Mouse (Mus musculus): ENCODE data around the gene Adnp. TPM values are rescaled to one million over a fixed set of nuclear protein-coding genes. Genes with fewer than 3 reads are reported as not detected.
A peak's percentile ranks its signal among the peaks of the same experiment; 100 is the strongest.
"Not testable (repeated sequence)": the region's sequence is repeated elsewhere in the genome, so short reads cannot be mapped to it uniquely, and the experiment has no call there.

Adnp gene
- polyA plus RNA-seq, 1 experiment = 115 TPM

GRCm38 (mm10) chr2:168167781-168168180 lies 39.1 kb downstream of the Adnp start:
- DNase-seq (ENCODE audit: low read depth) = no peak
- TF ChIP-seq POLR2A (IDR thresholded peaks at IDR 0.05; ENCODE audit: borderline replicate concordance, extremely low read depth, insufficient read depth, insufficient read length, poor library complexity, severe bottlenecking) (no peak), CTCF (IDR thresholded peaks at IDR 0.05; ENCODE audit: borderline replicate concordance, extremely low read depth, insufficient read depth, insufficient read length) (no peak)

GRCm38 (mm10) chr2:168166750-168167460 lies 40.0 kb downstream of the Adnp start:
- TF ChIP-seq POLR2A (IDR thresholded peaks at IDR 0.05; ENCODE audit: borderline replicate concordance, extremely low read depth, insufficient read depth, insufficient read length, poor library complexity, severe bottlenecking) = no peak
- no peak for TF ChIP-seq CTCF (IDR thresholded peaks at IDR 0.05; ENCODE audit: borderline replicate concordance, extremely low read depth, insufficient read depth, insufficient read length)

GRCm38 (mm10) chr2:168161978-168162377 lies 44.9 kb downstream of the Adnp start:
- no peak for TF ChIP-seq CTCF (IDR thresholded peaks at IDR 0.05; ENCODE audit: borderline replicate concordance, extremely low read depth, insufficient read depth, insufficient read length)
- TF ChIP-seq POLR2A (IDR thresholded peaks at IDR 0.05; ENCODE audit: borderline replicate concordance, extremely low read depth, insufficient read depth, insufficient read length, poor library complexity, severe bottlenecking) = no peak
- DNase-seq (ENCODE audit: low read depth) = no peak

More at GRCm38 (mm10) chr2:168166750-168167460, 40.0 kb downstream of the Adnp start:
- DNase-seq (ENCODE audit: low read depth) = no peak

GRCm38 (mm10) chr2:168161514-168161971 lies 45.4 kb downstream of the Adnp start:
- DNase-seq (ENCODE audit: low read depth) = peak; percentile 34

GRCm38 (mm10) chr2:168160370-168160930 lies 46.5 kb downstream of the Adnp start:
- TF ChIP-seq CTCF (IDR thresholded peaks at IDR 0.05; ENCODE audit: borderline replicate concordance, extremely low read depth, insufficient read depth, insufficient read length) = no peak
- no peak for TF ChIP-seq POLR2A (IDR thresholded peaks at IDR 0.05; ENCODE audit: borderline replicate concordance, extremely low read depth, insufficient read depth, insufficient read length, poor library complexity, severe bottlenecking)
- no peak for DNase-seq (ENCODE audit: low read depth)

More at GRCm38 (mm10) chr2:168161514-168161971, 45.4 kb downstream of the Adnp start:
- TF ChIP-seq CTCF (IDR thresholded peaks at IDR 0.05; ENCODE audit: borderline replicate concordance, extremely low read depth, insufficient read depth, insufficient read length) = no peak
- TF ChIP-seq POLR2A (IDR thresholded peaks at IDR 0.05; ENCODE audit: borderline replicate concordance, extremely low read depth, insufficient read depth, insufficient read length, poor library complexity, severe bottlenecking) = no peak

GRCm38 (mm10) chr2:168158911-168159711 lies 47.8 kb downstream of the Adnp start:
- peak; percentile 73 for DNase-seq (ENCODE audit: low read depth)
- TF ChIP-seq CTCF (IDR thresholded peaks at IDR 0.05; ENCODE audit: borderline replicate concordance, extremely low read depth, insufficient read depth, insufficient read length) = no peak
- TF ChIP-seq POLR2A (IDR thresholded peaks at IDR 0.05; ENCODE audit: borderline replicate concordance, extremely low read depth, insufficient read depth, insufficient read length, poor library complexity, severe bottlenecking) = no peak

- not testable (repeated sequence) for DNase-seq (ENCODE audit: low read depth)
Measured at GRCm38 (mm10) chr2:168157974-168158373, 48.9 kb downstream of the Adnp start.

- peak; percentile 53 for DNase-seq (ENCODE audit: low read depth)
- TF ChIP-seq CTCF (IDR thresholded peaks at IDR 0.05; ENCODE audit: borderline replicate concordance, extremely low read depth, insufficient read depth, insufficient read length) (no peak), POLR2A (IDR thresholded peaks at IDR 0.05; ENCODE audit: borderline replicate concordance, extremely low read depth, insufficient read depth, insufficient read length, poor library complexity, severe bottlenecking) (no peak)
Measured at GRCm38 (mm10) chr2:168156361-168156760, 50.6 kb downstream of the Adnp start.

GRCm38 (mm10) chr2:168155666-168156065 lies 51.2 kb downstream of the Adnp start:
- TF ChIP-seq POLR2A (IDR thresholded peaks at IDR 0.05; ENCODE audit: borderline replicate concordance, extremely low read depth, insufficient read depth, insufficient read length, poor library complexity, severe bottlenecking) (no peak), CTCF (IDR thresholded peaks at IDR 0.05; ENCODE audit: borderline replicate concordance, extremely low read depth, insufficient read depth, insufficient read length) (no peak)
- DNase-seq (ENCODE audit: low read depth) = no peak

- peak; percentile 97 for DNase-seq (ENCODE audit: low read depth)
- TF ChIP-seq POLR2A (IDR thresholded peaks at IDR 0.05; ENCODE audit: borderline replicate concordance, extremely low read depth, insufficient read depth, insufficient read length, poor library complexity, severe bottlenecking) (no peak; the same call in 1 of the 2 replicates), CTCF (IDR thresholded peaks at IDR 0.05; ENCODE audit: borderline replicate concordance, extremely low read depth, insufficient read depth, insufficient read length) (peak; percentile 76)
Measured at GRCm38 (mm10) chr2:168154090-168154881, 52.6 kb downstream of the Adnp start.

GRCm38 (mm10) chr2:168149241-168149640 lies 57.7 kb downstream of the Adnp start:
- no peak for DNase-seq (ENCODE audit: low read depth)

More at GRCm38 (mm10) chr2:168149241-168149640, 57.7 kb downstream of the Adnp start:
- TF ChIP-seq CTCF (IDR thresholded peaks at IDR 0.05; ENCODE audit: borderline replicate concordance, extremely low read depth, insufficient read depth, insufficient read length) (no peak), POLR2A (IDR thresholded peaks at IDR 0.05; ENCODE audit: borderline replicate concordance, extremely low read depth, insufficient read depth, insufficient read length, poor library complexity, severe bottlenecking) (no peak)
